Mouse (Mus musculus) lung, postnatal 4 days (tissue): ENCODE results near the gene H2-T24.
"Not testable (repeated sequence)": the region's sequence is repeated elsewhere in the genome, so short reads cannot be mapped to it uniquely, and the experiment has no call there.

Source experiments
- DNase-seq, 2 experiments: peaks; one replicate each; pipeline ENCODE4 v3.0.0; 2021

H2-T24 gene

DNA sequence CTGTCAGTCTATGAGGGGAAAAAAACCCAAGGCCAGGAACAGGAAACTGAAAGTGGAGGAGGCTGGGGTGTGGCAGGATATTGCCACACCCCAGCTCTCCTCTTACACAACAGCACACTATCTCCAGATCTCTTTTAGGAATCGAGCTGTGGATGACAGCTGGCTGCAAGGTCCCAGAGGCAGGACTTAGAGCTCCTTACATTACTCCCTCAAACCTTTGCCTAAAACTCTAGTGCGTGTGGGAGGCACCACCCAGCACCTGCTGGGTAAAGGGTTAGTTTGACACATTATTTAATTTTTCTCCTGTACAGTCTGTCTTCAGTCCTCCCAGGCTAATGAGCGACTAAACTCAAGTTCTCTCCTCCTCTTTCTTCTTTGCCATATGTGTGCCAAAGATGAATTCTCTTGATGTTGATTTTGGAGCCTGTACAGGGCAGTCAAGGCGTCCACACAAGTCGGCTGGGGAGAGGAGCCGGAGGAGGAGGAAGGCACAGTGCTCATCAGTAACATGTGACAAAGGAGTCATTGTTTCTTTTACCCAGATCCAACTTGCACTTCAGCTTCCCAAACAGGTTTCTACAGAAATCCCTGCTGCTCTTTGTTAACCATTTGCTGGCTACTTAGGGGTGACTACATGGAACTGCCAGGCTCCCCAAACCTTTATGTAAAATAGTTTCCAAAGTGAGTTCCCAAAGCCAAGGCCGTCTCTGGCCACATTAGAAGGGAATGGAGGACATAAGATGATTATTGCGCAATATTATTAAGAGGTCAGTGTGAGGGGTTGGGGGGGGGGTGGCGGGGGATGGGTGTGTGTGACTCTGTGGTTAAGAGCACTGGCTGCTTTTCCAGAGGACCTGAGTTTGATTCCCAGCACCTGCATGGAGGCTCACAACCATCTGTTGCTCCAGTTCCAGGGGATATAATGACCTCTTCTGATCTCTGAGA lies 3.6 kb upstream of the H2-T24 start:
- peak; percentile 39 to 52 for DNase-seq

- DNase-seq: no peak
Observed at GRCm38 (mm10) chr17:36022922-36023321, 2.6 kb upstream of the H2-T24 start.

- DNase-seq: no peak
Observed at GRCm38 (mm10) chr17:36022098-36022497, 1.7 kb upstream of the H2-T24 start.

DNA sequence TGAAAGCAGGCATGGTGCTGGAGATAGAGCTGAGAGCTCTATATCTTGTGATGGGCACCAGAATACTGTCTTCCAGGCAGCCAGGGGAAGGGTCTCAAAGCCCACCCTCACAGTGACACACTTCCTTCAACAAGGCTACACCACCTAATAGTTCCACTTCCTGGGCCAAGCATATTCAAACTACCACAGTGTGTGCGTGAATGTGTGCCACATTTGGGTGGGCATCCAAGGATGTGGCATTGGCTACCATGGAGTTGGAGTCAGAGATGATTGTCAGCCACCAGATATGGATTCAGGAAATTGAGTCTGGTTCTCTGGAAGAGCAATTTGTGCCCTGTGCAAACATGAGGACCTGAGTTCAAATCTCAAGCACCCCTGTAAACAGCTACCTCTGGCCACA lies 949 bp upstream of the H2-T24 start:
- DNase-seq: no peak

- DNase-seq: no peak
Observed at GRCm38 (mm10) chr17:36019519-36019918, 841 bp downstream of the H2-T24 start.

GRCm38 (mm10) chr17:36018979-36019378 lies 1.4 kb downstream of the H2-T24 start:
- peak; percentile 25 to 48 for DNase-seq

GRCm38 (mm10) chr17:36017046-36017445 lies 3.3 kb downstream of the H2-T24 start:
- no peak for DNase-seq

GRCm38 (mm10) chr17:36014977-36015376 lies 5.4 kb downstream of the H2-T24 start:
- DNase-seq: no peak

DNA sequence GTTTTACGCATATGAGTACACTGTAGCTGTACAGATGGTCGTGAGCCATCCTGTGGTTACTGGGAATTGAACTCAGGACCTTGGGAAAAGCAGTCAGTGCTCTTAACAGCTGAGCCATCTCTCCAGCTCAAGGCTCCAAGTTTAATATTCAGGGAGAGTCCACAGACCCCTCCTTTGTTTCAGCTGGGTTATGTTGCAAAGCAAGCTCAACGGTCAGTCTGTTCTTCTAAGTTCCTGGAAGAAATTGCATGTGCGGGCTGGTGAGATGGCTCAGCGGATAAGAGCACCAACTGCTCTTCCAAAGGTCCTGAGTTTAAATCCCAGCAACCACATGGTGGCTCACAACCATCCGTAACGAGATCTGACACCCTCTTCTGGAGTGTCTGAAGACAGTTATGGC lies 16.0 kb downstream of the H2-T24 start:
- DNase-seq: not testable (repeated sequence)

DNA sequence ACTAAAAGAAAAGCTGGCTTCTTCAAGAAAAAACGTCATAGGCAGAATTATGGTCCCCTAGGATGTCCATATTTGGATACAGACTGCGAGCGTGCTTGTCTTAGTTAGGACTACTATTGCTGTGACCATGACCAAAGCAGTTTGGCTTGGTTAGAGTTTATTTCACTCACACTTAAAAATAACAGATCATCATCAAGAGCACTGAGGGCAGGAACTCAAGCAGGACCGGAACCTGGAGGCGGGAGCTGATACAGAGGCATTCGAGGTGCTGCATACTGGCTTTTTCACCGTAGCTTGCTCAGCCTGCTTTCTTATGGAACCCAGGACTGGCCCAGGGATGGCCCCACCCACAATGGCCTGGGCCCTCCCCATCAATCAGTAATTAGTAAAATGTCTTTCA lies 17.0 kb downstream of the H2-T24 start:
- no peak for DNase-seq

GRCm38 (mm10) chr17:36001966-36002365 lies 18.4 kb downstream of the H2-T24 start:
- DNase-seq: no peak

DNA sequence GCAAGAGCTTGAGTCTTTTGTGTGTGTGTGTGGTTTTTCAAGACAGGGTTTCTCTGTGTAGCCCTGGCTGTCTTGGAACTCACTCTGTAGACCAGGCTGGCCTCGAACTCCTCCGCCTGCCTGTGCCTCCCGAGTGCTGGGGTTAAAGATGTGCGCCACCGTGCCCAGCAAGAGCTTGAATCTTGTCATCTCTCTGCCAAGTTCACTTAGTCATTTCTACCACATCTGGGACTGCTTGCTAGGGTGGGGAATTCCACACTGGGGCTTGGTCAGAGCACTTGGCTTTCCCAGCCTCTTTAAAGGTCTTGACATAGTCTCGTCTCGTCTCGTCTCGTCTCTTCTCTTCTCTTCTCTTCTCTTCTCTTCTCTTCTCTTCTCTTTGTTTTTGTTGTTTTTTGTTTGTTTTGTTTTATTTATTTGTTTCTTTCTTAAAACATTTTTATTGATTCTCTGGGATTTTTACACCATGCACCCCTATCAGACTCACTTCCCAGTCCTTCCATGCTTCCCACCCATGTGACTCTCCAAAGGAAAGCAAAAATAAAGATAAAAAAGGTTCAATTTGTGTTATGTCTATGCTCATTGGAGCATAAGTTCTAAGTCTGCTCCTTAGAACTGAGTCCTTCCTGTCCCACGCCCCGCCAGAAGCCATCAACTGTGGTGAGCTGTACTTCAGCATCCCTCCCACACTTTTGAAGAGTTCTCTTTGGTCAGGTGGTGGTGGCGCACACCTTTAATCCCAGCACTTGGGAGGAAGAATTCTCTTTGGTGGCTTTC lies 19.1 kb downstream of the H2-T24 start:
- DNase-seq: no peak

DNA sequence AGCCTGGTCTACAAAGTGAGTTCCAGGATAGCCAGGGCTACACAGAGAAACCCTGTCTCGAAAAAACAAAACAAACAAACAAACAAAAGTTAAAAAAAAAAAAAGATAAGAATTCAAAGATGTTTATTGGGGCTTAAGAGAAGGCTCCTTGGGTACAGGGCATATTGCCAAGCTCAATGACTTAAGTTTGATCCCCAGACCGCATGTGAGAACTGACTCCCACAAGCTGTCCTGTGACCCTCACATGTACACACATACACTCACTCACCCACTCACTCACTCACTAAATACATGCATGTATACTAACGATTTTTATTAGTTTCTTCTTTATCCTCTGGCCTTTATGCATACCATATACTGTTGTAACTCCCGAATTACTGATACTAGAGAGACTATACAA lies 20.0 kb downstream of the H2-T24 start:
- DNase-seq: no peak

DNA sequence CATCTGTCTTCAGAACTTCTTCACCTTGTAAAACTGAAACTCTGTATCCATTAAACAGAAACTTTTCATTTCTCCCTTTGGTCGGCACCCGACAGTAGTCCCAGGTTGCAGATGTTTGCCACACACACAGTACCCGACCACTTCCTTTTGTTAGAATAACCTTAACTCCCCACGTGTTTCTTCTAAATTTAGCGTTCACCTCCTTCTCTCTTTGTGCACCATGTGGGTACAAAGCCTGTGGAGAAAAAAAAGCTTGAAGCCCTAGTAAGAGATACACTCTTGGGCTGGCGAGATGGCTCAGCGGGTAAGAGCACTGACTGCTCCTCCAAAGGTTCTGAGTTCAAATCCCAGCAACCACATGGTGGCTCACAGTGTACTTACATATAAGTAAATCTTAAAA lies 21.0 kb downstream of the H2-T24 start:
- DNase-seq: no peak

- DNase-seq: no peak
Observed at GRCm38 (mm10) chr17:35998545-35999305, 21.6 kb downstream of the H2-T24 start.

DNA sequence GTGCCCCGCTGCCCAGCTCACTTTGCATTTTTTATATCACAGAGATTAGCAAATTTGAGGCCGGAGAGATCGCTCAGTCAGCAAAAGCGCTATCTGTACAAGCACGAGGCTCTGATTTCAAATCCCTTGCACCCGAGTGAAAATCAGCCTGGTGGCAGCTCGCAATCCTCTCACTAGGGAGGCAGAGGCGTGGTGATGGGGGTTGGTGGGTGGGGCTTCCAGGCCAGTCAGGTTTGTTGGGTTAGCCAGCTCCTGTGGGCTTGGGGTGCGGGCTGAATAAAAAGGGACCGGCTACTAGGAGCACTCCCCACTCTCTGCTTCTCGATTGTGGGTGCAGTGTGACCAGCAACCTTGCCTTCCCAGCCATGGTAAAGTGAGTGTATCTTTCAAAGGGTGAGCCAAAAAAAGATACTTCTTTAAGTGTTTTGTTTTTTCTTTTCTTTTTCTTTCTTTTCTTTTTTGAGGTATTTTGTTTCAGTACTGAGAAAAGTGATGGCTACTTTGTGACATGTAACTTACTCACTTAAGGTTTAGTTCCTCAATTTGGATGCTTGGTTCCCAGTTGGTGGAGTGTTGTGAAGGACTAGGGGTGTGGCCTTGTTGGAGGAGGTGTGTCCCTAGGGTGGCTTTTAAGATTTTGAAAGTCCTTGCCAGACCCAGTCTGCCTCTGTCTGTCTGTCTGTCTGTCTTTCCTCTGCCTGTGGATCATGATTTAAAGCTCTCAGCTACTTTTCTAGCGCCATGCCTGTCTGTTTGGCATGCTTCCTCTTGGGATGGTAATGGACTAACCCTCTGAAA lies 22.4 kb downstream of the H2-T24 start:
- peak in 1 of 2 experiments; percentile 46 for DNase-seq

DNA sequence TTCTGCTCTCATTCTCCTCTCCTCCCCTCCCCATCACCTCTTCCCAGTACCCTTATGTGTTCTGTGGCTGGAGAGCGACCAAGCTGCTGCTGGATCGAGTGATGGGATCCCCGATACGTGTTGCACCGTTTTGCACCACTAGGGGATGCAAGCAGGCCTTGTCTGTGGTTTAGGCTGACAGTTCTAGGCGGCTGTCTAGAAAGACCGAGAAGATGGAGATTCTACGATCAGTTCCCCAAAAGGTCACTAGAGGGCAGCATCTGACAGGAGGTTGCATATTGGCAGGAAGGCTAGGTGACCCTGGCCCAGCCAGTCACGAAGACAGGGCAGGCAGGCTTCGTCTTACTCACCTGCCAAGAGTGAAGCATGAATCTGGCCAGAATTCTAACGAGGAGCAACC lies 23.4 kb downstream of the H2-T24 start:
- DNase-seq: peak; percentile 90 to 98

GRCm38 (mm10) chr17:35994879-35995240 lies 25.5 kb downstream of the H2-T24 start:
- no peak for DNase-seq

DNA sequence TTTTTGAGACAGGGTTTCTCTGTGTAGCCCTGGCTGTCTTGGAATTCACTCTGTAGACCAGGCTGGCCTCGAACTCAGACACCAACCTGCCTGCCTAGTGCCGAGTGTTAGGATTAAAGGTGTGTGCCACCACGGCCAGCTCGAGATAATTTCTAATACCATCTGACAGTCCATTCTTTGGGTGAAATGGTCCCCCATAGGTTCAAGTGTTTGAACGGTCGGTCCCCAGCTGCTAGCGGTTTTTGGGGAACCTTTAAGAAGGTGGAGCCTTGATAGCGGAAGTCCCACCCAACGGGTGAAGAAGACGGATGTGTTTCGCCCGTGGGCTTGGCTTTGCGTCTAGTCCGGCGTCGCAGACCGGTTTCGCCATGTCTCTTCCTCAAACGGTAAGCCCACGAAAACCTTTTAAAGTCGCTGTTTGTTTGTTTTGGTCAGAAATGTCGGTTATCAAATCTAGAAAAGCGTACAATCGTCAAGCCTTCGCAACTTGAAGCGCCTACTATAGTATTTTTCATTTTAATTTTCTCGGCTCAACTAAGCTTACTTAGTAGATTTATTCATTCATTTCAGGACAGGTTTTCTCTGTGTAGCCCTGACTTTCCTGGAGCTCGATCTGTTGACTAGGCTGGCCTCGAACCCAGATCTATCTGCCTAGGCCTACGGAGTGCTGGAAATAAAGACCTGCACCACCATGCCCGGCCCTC lies 26.0 kb downstream of the H2-T24 start:
- DNase-seq: peak; percentile 84 to 86

DNA sequence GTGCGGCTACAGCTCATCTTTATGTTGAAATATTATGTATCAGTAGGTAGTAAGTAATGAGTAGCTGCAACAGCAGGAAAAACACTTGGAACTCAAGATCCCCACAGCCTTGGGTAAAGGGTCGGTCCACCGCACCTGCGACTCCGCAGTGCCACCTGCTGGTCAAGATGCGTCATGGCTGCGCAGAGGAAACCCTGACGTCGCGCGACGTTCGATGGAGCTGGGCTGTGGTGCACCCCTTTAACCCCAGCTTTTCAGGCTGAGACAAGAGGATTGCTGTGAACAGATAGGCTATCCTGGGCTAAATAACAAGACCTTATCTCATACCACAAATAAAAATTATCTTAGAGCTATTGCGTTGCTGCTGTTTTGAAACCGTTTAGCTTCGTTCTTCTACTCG lies 26.7 kb downstream of the H2-T24 start:
- peak; percentile 82 to 88 for DNase-seq

DNA sequence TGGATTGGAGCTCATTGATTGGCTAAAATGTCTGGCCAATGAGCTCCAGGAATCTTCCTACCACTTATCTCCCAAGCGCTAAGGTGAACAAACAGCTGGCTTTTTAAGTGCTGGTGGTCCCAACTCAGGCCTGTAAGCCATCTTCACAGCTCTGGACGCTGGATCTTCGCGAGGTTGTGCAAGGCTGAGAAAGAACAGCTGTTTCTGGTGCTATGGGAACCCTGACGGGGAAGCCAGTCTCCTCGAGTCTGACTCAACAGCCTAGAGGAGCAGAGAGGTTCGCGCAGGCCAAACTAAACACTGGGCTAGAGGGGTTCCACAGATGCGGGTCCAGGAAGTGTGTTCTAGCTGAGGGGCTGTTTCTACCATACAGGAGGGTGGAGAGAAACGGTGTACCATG lies 28.6 kb downstream of the H2-T24 start:
- DNase-seq: peak; percentile 33 to 66

GRCm38 (mm10) chr17:35981776-35982175 lies 38.6 kb downstream of the H2-T24 start:
- no peak for DNase-seq
